Mouse (Mus musculus) cerebellum, adult 11 months (tissue): ENCODE results near the gene Foxl1.

Source experiments
- DNase-seq: peaks from one replicate; pipeline ENCODE4 v3.0.0; 2022

Gene Foxl1

GRCm38 (mm10) chr8:121093496-121093895 lies 34.2 kb upstream of the Foxl1 start:
- no peak for DNase-seq

GRCm38 (mm10) chr8:121104049-121104818 lies 23.5 kb upstream of the Foxl1 start:
- peak; percentile 61 for DNase-seq

- peak; percentile 99 for DNase-seq
Measured at GRCm38 (mm10) chr8:121107668-121108656, 19.8 kb upstream of the Foxl1 start, which contains the start of gene Mthfsd. Gene Mthfsd, minus strand, starts transcription at chr8:121108392.

- no peak for DNase-seq
Measured at GRCm38 (mm10) chr8:121108657-121109056, 19.1 kb upstream of the Foxl1 start.

GRCm38 (mm10) chr8:121111145-121111907 lies 16.4 kb upstream of the Foxl1 start:
- no peak for DNase-seq

- DNase-seq, result peak; percentile 96
Measured at GRCm38 (mm10) chr8:121113261-121113660, 14.5 kb upstream of the Foxl1 start.

GRCm38 (mm10) chr8:121115136-121115535 lies 12.6 kb upstream of the Foxl1 start:
- DNase-seq, result no peak

GRCm38 (mm10) chr8:121115948-121116347 lies 11.8 kb upstream of the Foxl1 start, which contains the start of gene Foxc2:
Gene Foxc2, plus strand, starts transcription at chr8:121116171.
- no peak for DNase-seq

- DNase-seq, result no peak
Measured at GRCm38 (mm10) chr8:121116591-121117185, 11.1 kb upstream of the Foxl1 start.

GRCm38 (mm10) chr8:121117186-121117651 lies 10.5 kb upstream of the Foxl1 start:
- no peak for DNase-seq

GRCm38 (mm10) chr8:121117906-121118305 lies 9.8 kb upstream of the Foxl1 start:
- no peak for DNase-seq

- no peak for DNase-seq
Measured at GRCm38 (mm10) chr8:121118634-121119420, 8.9 kb upstream of the Foxl1 start.

- DNase-seq, result no peak
Measured at GRCm38 (mm10) chr8:121119635-121120455, 7.9 kb upstream of the Foxl1 start.

GRCm38 (mm10) chr8:121120456-121121419 lies 7.0 kb upstream of the Foxl1 start:
- DNase-seq, result no peak

- no peak for DNase-seq
Measured at GRCm38 (mm10) chr8:121121704-121122103, 6.0 kb upstream of the Foxl1 start.

GRCm38 (mm10) chr8:121122368-121122767 lies 5.4 kb upstream of the Foxl1 start:
- no peak for DNase-seq

- no peak for DNase-seq
Measured at GRCm38 (mm10) chr8:121123113-121123512, 4.6 kb upstream of the Foxl1 start.

GRCm38 (mm10) chr8:121124547-121125239 lies 3.0 kb upstream of the Foxl1 start:
- no peak for DNase-seq
